Mouse (Mus musculus): ENCODE results near the gene 9130019O22Rik.
A peak's percentile ranks its signal among the peaks of the same experiment; 100 is the strongest.

GRCm38 (mm10) chr7:127342332-127342731 lies 44.6 kb downstream of the 9130019O22Rik start:
- TF ChIP-seq CTCF (IDR thresholded peaks at IDR 0.05; ENCODE audit: control insufficient read depth, insufficient read depth, low read length) (peak; percentile 21; the same call in 1 of the 2 replicates), POLR2A (IDR thresholded peaks at IDR 0.05; ENCODE audit: borderline replicate concordance, control insufficient read depth, low read depth, low read length) (no peak)
